Mouse (Mus musculus): ENCODE results near the gene Serpina11.
"Not testable (repeated sequence)": the region's sequence is repeated elsewhere in the genome, so short reads cannot be mapped to it uniquely, and the experiment has no call there.

Gene Serpina11

GRCm38 (mm10) chr12:103969577-103970116 is 20.1 kb downstream of the Serpina11 start:
- no peak for DNase-seq

GRCm38 (mm10) chr12:103966761-103967160 is 23.0 kb downstream of the Serpina11 start:
- DNase-seq: no peak

GRCm38 (mm10) chr12:103963288-103963687 is 26.5 kb downstream of the Serpina11 start:
- no peak for DNase-seq

GRCm38 (mm10) chr12:103962860-103963259 is 26.9 kb downstream of the Serpina11 start:
- no peak for DNase-seq

- DNase-seq: no peak
These were observed 27.4 kb downstream of the Serpina11 start for GRCm38 (mm10) chr12:103962337-103962736.

GRCm38 (mm10) chr12:103961716-103962115 is 28.0 kb downstream of the Serpina11 start:
- no peak for DNase-seq

- DNase-seq: no peak
These were observed 31.0 kb downstream of the Serpina11 start, which contains the start of gene Serpina1e for GRCm38 (mm10) chr12:103958798-103959197. Serpina1e (minus strand) TSS chr12:103958975.

- DNase-seq: not testable (repeated sequence)
These were observed 33.2 kb downstream of the Serpina11 start for GRCm38 (mm10) chr12:103956555-103956954.

- not testable (repeated sequence) for DNase-seq
These were observed 36.8 kb downstream of the Serpina11 start for GRCm38 (mm10) chr12:103952972-103953371.

GRCm38 (mm10) chr12:103946243-103946642 is 43.5 kb downstream of the Serpina11 start:
- DNase-seq: no peak
